Mouse (Mus musculus): Measurements from ENCODE around the gene Chil5. TPM values are rescaled to one million over a fixed set of nuclear protein-coding genes. Genes with fewer than 3 reads are reported as not detected.
"Not testable (repeated sequence)": the region's sequence is repeated elsewhere in the genome, so short reads cannot be mapped to it uniquely, and the experiment has no call there.

Chil5 gene
- polyA plus RNA-seq, 1 experiment from 2014 or later = 0.35 TPM

DNA sequence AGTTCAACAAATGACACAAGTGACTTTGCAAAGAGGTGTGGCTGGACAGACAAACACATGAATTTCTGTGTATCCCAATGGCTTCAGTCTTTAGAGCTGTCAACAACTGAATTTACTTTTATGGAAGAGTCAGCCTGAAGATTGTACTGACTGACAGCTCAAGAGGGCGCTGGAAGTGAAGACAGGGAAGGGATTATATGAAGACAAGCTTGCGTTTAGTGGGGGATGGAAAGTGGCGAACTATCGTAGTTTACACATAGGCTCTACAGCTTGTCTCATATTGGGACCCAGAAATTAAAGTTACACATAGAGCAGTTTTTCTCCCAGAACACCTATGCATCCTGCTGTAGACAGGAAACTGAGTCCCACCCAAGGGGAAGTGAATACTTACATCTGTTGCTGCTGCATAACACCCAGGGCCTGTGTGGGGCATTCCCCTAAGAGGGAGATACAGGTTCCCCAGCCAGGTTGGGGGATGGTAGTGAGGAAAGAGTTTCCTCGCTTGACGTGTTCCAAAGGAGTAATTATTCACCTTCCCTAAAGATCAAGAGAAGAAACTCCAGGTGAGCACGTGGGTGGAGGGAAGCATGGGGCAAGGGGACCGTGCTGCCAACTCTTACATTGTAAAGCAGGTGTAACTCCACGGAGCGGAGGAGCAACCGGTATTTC lies 31.8 kb downstream of the Chil5 start:
- ATAC-seq (ENCODE audit: extremely low read depth, insufficient number of reproducible peaks, low FRiP score, low TSS enrichment) = no peak
- peak overlapping the region; percentile 66 for H3K4me2 ChIP-seq
- 17% methylated on average over 11 of the region's 11 CpGs for WGBS
- no peak overlapping the region for H3K27ac ChIP-seq (replicated peaks)
- H3K27me3 ChIP-seq (replicated peaks) = no peaks in the 10 kb centered on the region; the same call in 1 of the 2 replicates
- no peaks in the 10 kb centered on the region for H3K9me3 ChIP-seq
- no peak overlapping the region for H3K9ac ChIP-seq
- peak overlapping the region; percentile 37 for H3K4me3 ChIP-seq
- H3K4me1 ChIP-seq = peaks cover 9% of the 10 kb centered on the region
- H3K36me3 ChIP-seq = no peaks in the 10 kb centered on the region

DNA sequence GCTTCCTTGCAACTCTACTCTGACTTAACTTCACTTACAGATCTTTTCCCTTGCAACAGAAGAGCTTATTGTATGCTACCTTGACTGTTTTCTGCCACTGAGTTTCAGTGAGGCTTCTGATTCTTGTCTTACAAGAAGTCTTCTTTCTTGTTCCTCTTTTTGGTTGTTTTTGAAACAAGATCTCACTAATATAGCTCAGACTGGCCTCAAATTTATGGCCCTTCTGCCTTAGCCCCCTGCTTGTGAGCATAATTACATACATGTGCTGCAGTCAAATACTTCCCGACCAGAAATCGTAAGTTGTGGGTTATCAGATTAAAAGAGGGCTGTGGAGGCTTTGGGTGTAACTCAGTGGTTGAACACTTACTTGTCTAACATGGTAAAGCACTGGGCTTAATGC lies 37.9 kb downstream of the Chil5 start:
- Histone ChIP-seq H3K4me1 (no peaks in the 10 kb centered on the region), H3K27ac (replicated peaks) (no peak overlapping the region), H3K9me3 (no peaks in the 10 kb centered on the region)

DNA sequence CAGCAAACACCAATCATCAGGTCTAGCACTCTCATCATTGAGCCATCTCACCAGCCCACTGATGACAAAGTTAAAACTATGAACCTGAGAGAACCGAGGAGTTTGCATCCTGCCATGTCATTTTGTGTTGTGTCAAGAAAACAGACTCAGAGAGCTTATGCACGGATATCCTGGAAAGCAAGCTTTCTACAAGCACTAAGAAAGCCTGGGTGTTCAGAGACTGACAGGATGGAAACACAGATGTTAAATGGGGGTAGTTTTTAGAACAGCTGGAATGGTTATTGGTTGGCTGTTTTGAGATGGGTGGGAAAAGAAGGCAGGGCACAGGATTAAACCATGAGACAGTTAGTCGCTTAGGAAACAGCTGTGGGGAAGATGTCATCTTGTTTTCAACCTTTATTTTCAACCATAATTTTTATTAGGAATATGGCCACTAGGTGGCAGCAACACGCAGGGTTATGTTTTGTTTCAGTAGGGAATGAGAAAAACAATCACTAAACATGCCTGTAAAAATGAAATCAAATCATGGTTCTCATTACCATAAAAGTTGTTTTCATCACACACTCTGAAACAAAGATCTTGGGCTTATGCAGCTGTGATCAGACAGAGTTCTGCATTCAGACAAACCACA lies 40.8 kb downstream of the Chil5 start:
- Histone ChIP-seq H3K27ac (replicated peaks) (no peak overlapping the region), H3K4me3 (no peak overlapping the region), H3K4me1 (no peaks in the 10 kb centered on the region), H3K9me3 (no peaks in the 10 kb centered on the region), H3K4me2 (no peak overlapping the region), H3K27me3 (replicated peaks) (no peaks in the 10 kb centered on the region), H3K36me3 (no peaks in the 10 kb centered on the region), H3K9ac (no peak overlapping the region)
- WGBS = 25% methylated on average over 4 of the region's 4 CpGs
- no peak for ATAC-seq (ENCODE audit: extremely low read depth, insufficient number of reproducible peaks, low FRiP score, low TSS enrichment)

More for the DNA sequence above, 37.9 kb downstream of the Chil5 start:
- no peak overlapping the region for H3K4me3 ChIP-seq
- no peak for ATAC-seq (ENCODE audit: extremely low read depth, insufficient number of reproducible peaks, low FRiP score, low TSS enrichment)
- H3K27me3 ChIP-seq (replicated peaks) = no peaks in the 10 kb centered on the region
- no peak overlapping the region for H3K4me2 ChIP-seq
- 74% methylated on average over 2 of the region's 2 CpGs for WGBS
- H3K9ac ChIP-seq = no peak overlapping the region
- no peaks in the 10 kb centered on the region for H3K36me3 ChIP-seq

DNA sequence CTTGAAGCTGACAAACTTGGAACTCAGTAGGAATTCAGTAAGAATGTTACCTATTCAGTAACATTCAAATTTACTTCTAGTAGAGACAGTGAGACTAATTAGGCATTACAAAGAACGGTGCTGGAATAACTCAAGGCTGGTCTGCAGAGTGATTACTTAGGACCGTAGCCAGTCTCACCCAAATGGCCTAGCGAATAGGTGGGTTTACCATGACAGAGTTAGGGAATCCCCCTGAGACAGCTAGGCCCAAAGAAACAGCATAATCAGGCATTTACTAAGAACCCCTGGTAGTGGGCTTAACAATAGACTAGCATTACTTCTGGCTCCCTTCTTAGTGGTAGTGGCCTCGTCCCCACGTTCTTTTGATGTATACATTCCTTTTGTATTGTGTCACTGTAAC lies 43.0 kb downstream of the Chil5 start:
- not testable (repeated sequence) for H3K4me2 ChIP-seq; H3K27ac ChIP-seq (replicated peaks); H3K27me3 ChIP-seq (replicated peaks); H3K4me1 ChIP-seq; H3K4me3 ChIP-seq; H3K9ac ChIP-seq; H3K9me3 ChIP-seq; ATAC-seq (ENCODE audit: extremely low read depth, insufficient number of reproducible peaks, low FRiP score, low TSS enrichment); H3K36me3 ChIP-seq
- 53% methylated on average over 5 of the region's 5 CpGs for WGBS

DNA sequence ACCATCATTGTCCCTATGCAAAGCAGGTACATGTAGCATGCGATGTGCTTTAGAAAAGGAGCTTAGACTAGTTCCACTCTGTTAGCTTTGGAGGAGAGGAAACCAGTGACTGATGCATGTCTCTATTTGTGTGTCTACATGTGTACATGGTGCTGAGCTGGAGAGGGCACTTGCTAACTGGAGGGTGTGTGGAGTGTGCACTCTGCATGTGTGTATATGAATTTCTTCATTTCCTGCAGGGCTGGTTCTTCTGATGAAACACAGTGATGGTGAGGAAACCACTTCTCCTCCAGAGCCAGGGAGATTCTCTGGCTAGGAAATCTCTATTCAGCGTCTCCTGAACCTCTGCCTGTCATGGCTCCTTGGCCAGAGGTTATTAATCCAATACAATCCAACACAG lies 58.4 kb downstream of the Chil5 start:
- no peak for ATAC-seq (ENCODE audit: extremely low read depth, insufficient number of reproducible peaks, low FRiP score, low TSS enrichment)
- no peak overlapping the region for H3K9ac ChIP-seq
- H3K4me1 ChIP-seq = no peaks in the 10 kb centered on the region
- no peak overlapping the region for H3K27ac ChIP-seq (replicated peaks)
- no peak overlapping the region for H3K4me3 ChIP-seq
- no peaks in the 10 kb centered on the region for H3K9me3 ChIP-seq
- 81% methylated on average over 2 of the region's 2 CpGs for WGBS
- no peak overlapping the region for H3K4me2 ChIP-seq
- H3K27me3 ChIP-seq (replicated peaks) = no peaks in the 10 kb centered on the region
- peaks cover 20% of the 10 kb centered on the region for H3K36me3 ChIP-seq

DNA sequence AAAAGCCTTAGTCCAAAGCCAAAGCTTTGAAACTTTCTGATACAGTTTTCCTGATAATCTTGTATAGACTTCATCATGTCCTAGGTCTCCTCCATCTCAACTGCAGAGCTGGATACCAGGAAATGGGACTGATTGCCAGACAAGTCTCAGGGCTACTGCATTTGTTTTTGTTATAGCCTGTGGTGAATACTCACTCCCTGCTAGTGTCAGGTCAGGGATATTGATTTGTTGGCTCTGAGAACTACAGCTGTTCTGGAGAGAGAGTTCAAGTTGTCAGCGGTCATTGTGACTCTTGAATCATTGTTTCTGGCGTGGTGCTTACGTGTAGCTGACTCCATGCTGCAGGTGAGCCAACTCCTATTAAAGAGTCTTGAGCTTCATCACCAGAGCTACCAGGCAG lies 59.2 kb downstream of the Chil5 start, which contains the start of gene Ovgp1:
TSS of gene Ovgp1 (plus strand) at position 301 of the 400 bp plus-strand sequence.
- no peak within 1 kb of the TSS for H3K4me2 ChIP-seq

DNA sequence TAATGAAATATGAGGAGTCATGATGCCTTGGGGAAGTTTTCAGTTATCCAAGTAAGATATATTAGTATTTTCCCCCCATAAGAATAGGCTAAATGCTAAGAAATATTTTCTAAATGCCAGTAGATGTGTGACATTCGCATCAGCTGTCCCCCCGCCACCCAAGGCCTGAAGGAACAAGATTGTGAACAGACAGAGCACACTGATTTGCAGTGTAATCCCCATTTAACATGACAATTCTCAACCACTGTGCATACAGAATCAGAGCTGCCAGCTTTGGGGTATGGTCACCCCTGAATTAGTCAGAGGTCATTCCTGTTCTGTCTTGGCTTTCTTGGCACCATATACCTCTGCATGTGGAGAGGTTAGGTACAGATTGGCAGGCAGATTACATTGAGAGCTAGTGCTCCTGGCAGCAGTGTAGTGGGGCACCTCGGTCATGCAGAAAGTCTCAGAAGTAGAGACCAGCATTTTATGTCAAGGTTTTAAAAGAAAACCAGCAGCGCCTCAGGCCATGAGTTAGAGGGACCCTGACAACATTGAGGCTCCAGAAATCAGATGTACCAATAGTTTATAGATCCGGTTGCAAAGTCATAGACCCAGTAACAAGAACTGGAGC lies 60.7 kb downstream of the Chil5 start:
- WGBS = 78% methylated on average over 5 of the region's 5 CpGs
- Histone ChIP-seq H3K4me3 (no peak overlapping the region), H3K27me3 (replicated peaks) (no peaks in the 10 kb centered on the region), H3K4me2 (no peak overlapping the region), H3K36me3 (peaks cover 42% of the 10 kb centered on the region), H3K9me3 (no peaks in the 10 kb centered on the region), H3K4me1 (no peaks in the 10 kb centered on the region), H3K9ac (no peak overlapping the region), H3K27ac (replicated peaks) (no peak overlapping the region)
- ATAC-seq (ENCODE audit: extremely low read depth, insufficient number of reproducible peaks, low FRiP score, low TSS enrichment) = no peak

More for the DNA sequence above, 59.2 kb downstream of the Chil5 start, which contains the start of gene Ovgp1:
- no peaks in the 10 kb centered on the region for H3K9me3 ChIP-seq
- no peaks in the 10 kb centered on the region for H3K4me1 ChIP-seq
- peaks cover 27% of the 10 kb centered on the region for H3K36me3 ChIP-seq
- H3K4me3 ChIP-seq = no peak within 1 kb of the TSS
- H3K27me3 ChIP-seq (replicated peaks) = no peaks in the 10 kb centered on the region
- no peak within 1 kb of the TSS for H3K27ac ChIP-seq (replicated peaks)
- ATAC-seq (ENCODE audit: extremely low read depth, insufficient number of reproducible peaks, low FRiP score, low TSS enrichment) = no peak
- no peak within 1 kb of the TSS for H3K9ac ChIP-seq
- WGBS = 82% methylated on average over 3 of the region's 3 CpGs

Other genes starting within 250 kb of the Chil5 start
- gene Rap1a, start 231.5 kb downstream of the Chil5 start, polyA plus RNA-seq (2015; fragmentation: Nextera tagmentation; extraction: Ambion mirVana) = 81.3 and 91.9 TPM in 2 replicates
- gene Adora3, start 162.0 kb downstream of the Chil5 start, polyA plus RNA-seq (2015; fragmentation: Nextera tagmentation; extraction: Ambion mirVana) = 0.11 and 0.17 TPM in 2 replicates
- 0.42 and 0.56 TPM in 2 replicates for gene Tmigd3, start 161.9 kb downstream of the Chil5 start, polyA plus RNA-seq (2015; fragmentation: Nextera tagmentation; extraction: Ambion mirVana)
- 2.1 and 2.3 TPM in 2 replicates for gene I830077J02Rik, start 100.2 kb downstream of the Chil5 start, polyA plus RNA-seq (2015; fragmentation: Nextera tagmentation; extraction: Ambion mirVana)
- gene Wdr77, start 73.4 kb downstream of the Chil5 start, polyA plus RNA-seq (2015; fragmentation: Nextera tagmentation; extraction: Ambion mirVana) = 87.2 and 95.2 TPM in 2 replicates
- gene Atp5f1, start 72.7 kb downstream of the Chil5 start, polyA plus RNA-seq (2015; fragmentation: Nextera tagmentation; extraction: Ambion mirVana) = 683 and 787 TPM in 2 replicates
- gene Ovgp1, start 59.1 kb downstream of the Chil5 start, polyA plus RNA-seq (2015; fragmentation: Nextera tagmentation; extraction: Ambion mirVana) = 1.4 and 1.7 TPM in 2 replicates
- 0.17 TPM in 1 of 2 replicates, not detected in the other for gene Pifo, start 18.2 kb downstream of the Chil5 start, polyA plus RNA-seq (2015; fragmentation: Nextera tagmentation; extraction: Ambion mirVana)
- 0.11 and 0.31 TPM in 2 replicates for gene Chia1, start 80.4 kb upstream of the Chil5 start, polyA plus RNA-seq (2015; fragmentation: Nextera tagmentation; extraction: Ambion mirVana)
- gene Chil3, start 134.8 kb upstream of the Chil5 start, polyA plus RNA-seq (2015; fragmentation: Nextera tagmentation; extraction: Ambion mirVana) = not detected in 2 replicates
- gene Chil4, start 186.7 kb upstream of the Chil5 start, polyA plus RNA-seq (2015; fragmentation: Nextera tagmentation; extraction: Ambion mirVana) = not detected in 2 replicates